Mouse (Mus musculus): Measurements from ENCODE around the gene Specc1. TPM values are rescaled to one million over a fixed set of nuclear protein-coding genes. Genes with fewer than 3 reads are reported as not detected.

Gene Specc1
- polyA plus RNA-seq, 1 experiment from 2014 or later = 11.1 TPM

- Histone ChIP-seq H3K4me3 (no peak overlapping the region), H3K9ac (no peak overlapping the region), H3K36me3 (no peaks in the 10 kb centered on the region), H3K9me3 (replicated peaks) (no peaks in the 10 kb centered on the region), H3K4me2 (no peak overlapping the region), H3K27me3 (no peaks in the 10 kb centered on the region), H3K27ac (no peak overlapping the region), H3K4me1 (replicated peaks) (no peaks in the 10 kb centered on the region; the same call in 1 of the 2 replicates)
- ATAC-seq (replicated peaks; ENCODE audit: insufficient number of reproducible peaks, insufficient read depth, low FRiP score, low read depth) = no peak
- 59% methylated on average over 8 of the region's 8 CpGs for WGBS
Measured at GRCm38 (mm10) chr11:62050356-62051330, 94.1 kb downstream of the Specc1 start.

GRCm38 (mm10) chr11:62051487-62051886 lies 94.9 kb downstream of the Specc1 start:
- ATAC-seq (replicated peaks; ENCODE audit: insufficient number of reproducible peaks, insufficient read depth, low FRiP score, low read depth) = no peak
- Histone ChIP-seq H3K9me3 (replicated peaks) (no peaks in the 10 kb centered on the region), H3K4me2 (no peak overlapping the region), H3K9ac (no peak overlapping the region), H3K4me1 (replicated peaks) (no peaks in the 10 kb centered on the region; the same call in 1 of the 2 replicates), H3K27ac (no peak overlapping the region), H3K27me3 (no peaks in the 10 kb centered on the region), H3K36me3 (no peaks in the 10 kb centered on the region), H3K4me3 (no peak overlapping the region)
- WGBS = 88% methylated on average over 4 of the region's 4 CpGs

GRCm38 (mm10) chr11:62053928-62054327 lies 97.4 kb downstream of the Specc1 start:
- Histone ChIP-seq H3K9ac (no peak overlapping the region), H3K4me1 (replicated peaks) (no peaks in the 10 kb centered on the region; the same call in 1 of the 2 replicates), H3K4me2 (no peak overlapping the region), H3K27me3 (no peaks in the 10 kb centered on the region), H3K36me3 (no peaks in the 10 kb centered on the region), H3K27ac (no peak overlapping the region), H3K4me3 (no peak overlapping the region), H3K9me3 (replicated peaks) (no peaks in the 10 kb centered on the region)
- WGBS = 88% methylated on average over 9 of the region's 9 CpGs
- no peak for ATAC-seq (replicated peaks; ENCODE audit: insufficient number of reproducible peaks, insufficient read depth, low FRiP score, low read depth)

- 0 out of 2 replicates have a peak, but pooled peaks cover 5% of the 10 kb centered on the region for H3K4me1 ChIP-seq (replicated peaks)
- H3K4me3 ChIP-seq = no peak overlapping the region
- H3K27me3 ChIP-seq = no peaks in the 10 kb centered on the region
- H3K9ac ChIP-seq = no peak overlapping the region
- no peak overlapping the region for H3K4me2 ChIP-seq
- no peaks in the 10 kb centered on the region for H3K9me3 ChIP-seq (replicated peaks)
- no peaks in the 10 kb centered on the region for H3K36me3 ChIP-seq
- H3K27ac ChIP-seq = no peak overlapping the region
- ATAC-seq (replicated peaks; ENCODE audit: insufficient number of reproducible peaks, insufficient read depth, low FRiP score, low read depth) = no peak
- WGBS = 22% methylated on average over 1 of the region's 1 CpGs
Measured at GRCm38 (mm10) chr11:62064565-62064964, 108.0 kb downstream of the Specc1 start.

GRCm38 (mm10) chr11:62065655-62066054 lies 109.1 kb downstream of the Specc1 start:
- no peak overlapping the region for H3K4me2 ChIP-seq
- ATAC-seq (replicated peaks; ENCODE audit: insufficient number of reproducible peaks, insufficient read depth, low FRiP score, low read depth) = no peak
- 41% methylated on average over 6 of the region's 6 CpGs for WGBS
- H3K9ac ChIP-seq = no peak overlapping the region
- 0 out of 2 replicates have a peak, but pooled peaks cover 6% of the 10 kb centered on the region for H3K4me1 ChIP-seq (replicated peaks)
- no peaks in the 10 kb centered on the region for H3K9me3 ChIP-seq (replicated peaks)
- no peaks in the 10 kb centered on the region for H3K36me3 ChIP-seq
- no peak overlapping the region for H3K27ac ChIP-seq
- no peaks in the 10 kb centered on the region for H3K27me3 ChIP-seq
- no peak overlapping the region for H3K4me3 ChIP-seq

GRCm38 (mm10) chr11:62069554-62069953 lies 113.0 kb downstream of the Specc1 start:
- Histone ChIP-seq H3K9ac (no peak overlapping the region), H3K4me1 (replicated peaks) (0 out of 2 replicates have a peak, but pooled peaks cover 6% of the 10 kb centered on the region), H3K36me3 (no peaks in the 10 kb centered on the region), H3K4me3 (no peak overlapping the region), H3K27ac (no peak overlapping the region), H3K4me2 (no peak overlapping the region), H3K27me3 (no peaks in the 10 kb centered on the region), H3K9me3 (replicated peaks) (no peaks in the 10 kb centered on the region)
- ATAC-seq (replicated peaks; ENCODE audit: insufficient number of reproducible peaks, insufficient read depth, low FRiP score, low read depth) = no peak
- WGBS = 39% methylated on average over 2 of the region's 2 CpGs

- Histone ChIP-seq H3K4me1 (replicated peaks) (0 out of 2 replicates have a peak, but pooled peaks cover 6% of the 10 kb centered on the region), H3K9ac (no peak overlapping the region), H3K36me3 (no peaks in the 10 kb centered on the region), H3K4me3 (no peak overlapping the region), H3K27ac (no peak overlapping the region), H3K27me3 (no peaks in the 10 kb centered on the region), H3K4me2 (no peak overlapping the region), H3K9me3 (replicated peaks) (no peaks in the 10 kb centered on the region)
- ATAC-seq (replicated peaks; ENCODE audit: insufficient number of reproducible peaks, insufficient read depth, low FRiP score, low read depth) = no peak
- WGBS = 68% methylated on average over 7 of the region's 7 CpGs
Measured at GRCm38 (mm10) chr11:62070206-62070605, 113.6 kb downstream of the Specc1 start.

- H3K36me3 ChIP-seq = no peaks in the 10 kb centered on the region
- no peak overlapping the region for H3K27ac ChIP-seq
- H3K4me3 ChIP-seq = no peak overlapping the region
- no peaks in the 10 kb centered on the region for H3K27me3 ChIP-seq
- ATAC-seq (replicated peaks; ENCODE audit: insufficient number of reproducible peaks, insufficient read depth, low FRiP score, low read depth) = no peak
- H3K9me3 ChIP-seq (replicated peaks) = no peaks in the 10 kb centered on the region
- no peak overlapping the region for H3K4me2 ChIP-seq
- H3K4me1 ChIP-seq (replicated peaks) = peaks cover 3% of the 10 kb centered on the region; the same call in 1 of the 2 replicates
- 72% methylated on average over 3 of the region's 3 CpGs for WGBS
- H3K9ac ChIP-seq = no peak overlapping the region
Measured at GRCm38 (mm10) chr11:62072406-62072805, 115.8 kb downstream of the Specc1 start.

- Histone ChIP-seq H3K27me3 (no peaks in the 10 kb centered on the region), H3K9ac (no peak overlapping the region), H3K4me3 (no peak overlapping the region), H3K4me2 (no peak overlapping the region), H3K36me3 (no peaks in the 10 kb centered on the region), H3K9me3 (replicated peaks) (no peaks in the 10 kb centered on the region), H3K4me1 (replicated peaks) (peaks cover 5% of the 10 kb centered on the region; the same call in 1 of the 2 replicates), H3K27ac (no peak overlapping the region)
- 85% methylated on average over 7 of the region's 7 CpGs for WGBS
- ATAC-seq (replicated peaks; ENCODE audit: insufficient number of reproducible peaks, insufficient read depth, low FRiP score, low read depth) = no peak
Measured at GRCm38 (mm10) chr11:62073575-62074140, 117.1 kb downstream of the Specc1 start.

- no peak overlapping the region for H3K4me2 ChIP-seq
- WGBS = 85% methylated on average over 8 of the region's 8 CpGs
- no peaks in the 10 kb centered on the region for H3K36me3 ChIP-seq
- H3K9me3 ChIP-seq (replicated peaks) = no peaks in the 10 kb centered on the region
- H3K9ac ChIP-seq = no peak overlapping the region
- H3K4me3 ChIP-seq = no peak overlapping the region
- no peaks in the 10 kb centered on the region for H3K27me3 ChIP-seq
- peaks cover 3% of the 10 kb centered on the region; the same call in 1 of the 2 replicates for H3K4me1 ChIP-seq (replicated peaks)
- no peak for ATAC-seq (replicated peaks; ENCODE audit: insufficient number of reproducible peaks, insufficient read depth, low FRiP score, low read depth)
- H3K27ac ChIP-seq = no peak overlapping the region
Measured at GRCm38 (mm10) chr11:62074578-62074977, 118.0 kb downstream of the Specc1 start.

- Histone ChIP-seq H3K27ac (no peak overlapping the region), H3K9me3 (replicated peaks) (no peaks in the 10 kb centered on the region), H3K9ac (no peak overlapping the region), H3K4me3 (no peak overlapping the region), H3K4me2 (no peak overlapping the region), H3K27me3 (no peaks in the 10 kb centered on the region), H3K36me3 (no peaks in the 10 kb centered on the region), H3K4me1 (replicated peaks) (peaks cover 2% of the 10 kb centered on the region; the same call in 1 of the 2 replicates)
- WGBS = 69% methylated on average over 3 of the region's 3 CpGs
- no peak for ATAC-seq (replicated peaks; ENCODE audit: insufficient number of reproducible peaks, insufficient read depth, low FRiP score, low read depth)
Measured at GRCm38 (mm10) chr11:62075071-62075470, 118.5 kb downstream of the Specc1 start.
